Mouse (Mus musculus): ENCODE data around the gene Ccdc103.

Ccdc103 gene

GRCm38 (mm10) chr11:102880585-102881313 is at the start of gene Ccdc103, which contains the start of gene Eftud2:
TSS of gene Ccdc103 (plus strand) at chr11:102881204.
TSS of gene Eftud2 (minus strand) at chr11:102880985.
- peak; percentile 94 for DNase-seq

GRCm38 (mm10) chr11:102832700-102833297 is 48.2 kb upstream of the Ccdc103 start:
- DNase-seq, result no peak

GRCm38 (mm10) chr11:102834219-102834618 is 46.8 kb upstream of the Ccdc103 start:
- peak; percentile 32 for DNase-seq

DNA sequence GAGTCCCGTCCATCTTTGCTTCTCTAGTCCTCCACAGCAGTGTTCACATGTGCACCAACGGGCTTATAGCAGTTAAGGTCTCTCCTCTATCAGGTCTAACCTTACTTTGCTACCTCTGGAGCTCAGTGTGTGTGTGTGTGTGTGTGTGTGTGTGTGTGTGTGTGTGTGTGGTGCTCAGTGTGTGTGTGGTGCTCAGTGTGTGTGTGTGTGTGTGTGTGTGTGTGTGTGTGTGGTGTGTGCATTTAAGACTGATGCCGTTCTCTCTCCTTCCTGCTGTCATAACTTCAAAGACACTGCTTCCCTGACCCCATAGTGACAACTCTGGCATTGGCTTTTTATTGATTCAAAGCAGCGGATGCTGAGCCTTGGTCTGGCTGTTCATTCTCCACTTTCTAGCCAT is 45.5 kb upstream of the Ccdc103 start, which contains the start of gene Higd1b:
Gene Higd1b (plus strand): TSS at position 301 of the 400 bp plus-strand sequence.
- DNase-seq, result no peak

- no peak for DNase-seq
Measured at GRCm38 (mm10) chr11:102836146-102836545, 44.9 kb upstream of the Ccdc103 start.

- DNase-seq, result no peak
Measured at GRCm38 (mm10) chr11:102837385-102837784, 43.6 kb upstream of the Ccdc103 start.

- DNase-seq, result peak; percentile 54
Measured at GRCm38 (mm10) chr11:102838126-102838525, 42.9 kb upstream of the Ccdc103 start.

- no peak for DNase-seq
Measured at GRCm38 (mm10) chr11:102838616-102839150, 42.3 kb upstream of the Ccdc103 start.

- DNase-seq, result no peak
Measured at GRCm38 (mm10) chr11:102845926-102846325, 35.1 kb upstream of the Ccdc103 start.

DNA sequence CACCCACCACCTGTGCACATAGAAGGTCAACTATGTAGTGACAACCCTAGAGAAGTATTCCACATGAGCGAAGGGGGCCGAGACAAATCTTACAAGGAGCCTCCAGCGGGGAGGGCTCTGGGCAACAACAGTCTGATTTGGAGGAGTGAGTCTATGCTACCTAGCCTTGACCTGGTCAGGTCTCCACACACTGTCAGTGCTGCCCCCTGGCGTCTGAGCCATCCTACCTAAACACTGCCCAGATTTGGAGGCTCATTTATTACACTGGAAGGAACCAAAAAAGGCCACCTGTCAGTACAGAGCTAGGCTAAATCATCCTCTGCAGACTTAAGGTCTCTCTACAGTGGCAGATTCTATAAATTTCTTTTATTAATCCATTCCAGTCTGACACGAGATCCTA is 29.1 kb upstream of the Ccdc103 start:
- DNase-seq, result peak; percentile 87

- DNase-seq, result no peak
Measured at GRCm38 (mm10) chr11:102853760-102854159, 27.2 kb upstream of the Ccdc103 start.

- DNase-seq, result no peak
Measured at GRCm38 (mm10) chr11:102855941-102856340, 25.1 kb upstream of the Ccdc103 start.

- no peak for DNase-seq
Measured at GRCm38 (mm10) chr11:102858951-102859350, 22.1 kb upstream of the Ccdc103 start.

GRCm38 (mm10) chr11:102859933-102860332 is 21.1 kb upstream of the Ccdc103 start:
- DNase-seq, result no peak

GRCm38 (mm10) chr11:102864272-102864671 is 16.7 kb upstream of the Ccdc103 start:
- DNase-seq, result peak; percentile 89

- no peak for DNase-seq
Measured at GRCm38 (mm10) chr11:102874801-102875334, 6.1 kb upstream of the Ccdc103 start.

- DNase-seq, result no peak
Measured at GRCm38 (mm10) chr11:102879558-102879957, 1.4 kb upstream of the Ccdc103 start.

DNA sequence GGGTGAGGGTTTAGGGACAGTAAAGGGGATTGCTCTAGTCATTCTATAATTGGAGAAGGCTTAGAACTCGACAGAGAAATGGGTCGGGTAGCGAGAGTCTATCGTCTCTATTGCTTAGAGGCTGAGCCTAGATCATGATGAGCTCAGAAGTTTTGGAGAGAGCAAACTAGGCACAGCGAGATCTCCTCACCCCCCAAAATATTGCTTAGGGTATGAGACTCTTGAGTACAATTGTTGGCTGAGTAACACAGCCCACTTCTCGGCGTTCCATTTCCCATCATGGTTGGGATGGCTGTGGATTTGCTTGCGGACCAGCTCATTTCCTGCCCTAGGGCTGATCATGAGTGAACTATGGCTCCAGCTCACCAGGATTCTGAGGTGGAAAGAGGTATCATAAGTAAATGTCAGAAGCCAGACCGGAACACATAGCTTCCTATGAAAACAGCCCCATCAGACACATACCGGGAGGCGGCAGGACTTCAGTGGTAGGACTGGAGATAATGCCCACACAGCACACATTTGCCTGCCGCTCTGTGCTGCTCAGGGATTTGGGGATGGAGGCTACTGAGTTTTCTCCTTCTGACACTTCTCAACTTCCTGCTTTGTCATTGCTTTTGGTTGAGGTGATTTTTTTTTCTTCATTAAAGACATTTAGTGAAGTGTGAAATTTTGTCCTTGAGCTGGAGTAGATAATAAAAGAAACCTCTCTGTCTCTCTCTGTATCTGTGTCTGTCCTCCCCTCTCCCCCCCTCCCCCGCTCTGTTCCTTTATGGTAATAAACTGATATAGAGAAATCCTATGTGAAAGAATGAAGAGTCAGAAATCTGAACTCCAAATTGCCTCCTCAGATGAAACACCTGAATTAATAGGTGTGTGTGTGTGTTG is 552 bp downstream of the Ccdc103 start:
- no peak for DNase-seq

DNA sequence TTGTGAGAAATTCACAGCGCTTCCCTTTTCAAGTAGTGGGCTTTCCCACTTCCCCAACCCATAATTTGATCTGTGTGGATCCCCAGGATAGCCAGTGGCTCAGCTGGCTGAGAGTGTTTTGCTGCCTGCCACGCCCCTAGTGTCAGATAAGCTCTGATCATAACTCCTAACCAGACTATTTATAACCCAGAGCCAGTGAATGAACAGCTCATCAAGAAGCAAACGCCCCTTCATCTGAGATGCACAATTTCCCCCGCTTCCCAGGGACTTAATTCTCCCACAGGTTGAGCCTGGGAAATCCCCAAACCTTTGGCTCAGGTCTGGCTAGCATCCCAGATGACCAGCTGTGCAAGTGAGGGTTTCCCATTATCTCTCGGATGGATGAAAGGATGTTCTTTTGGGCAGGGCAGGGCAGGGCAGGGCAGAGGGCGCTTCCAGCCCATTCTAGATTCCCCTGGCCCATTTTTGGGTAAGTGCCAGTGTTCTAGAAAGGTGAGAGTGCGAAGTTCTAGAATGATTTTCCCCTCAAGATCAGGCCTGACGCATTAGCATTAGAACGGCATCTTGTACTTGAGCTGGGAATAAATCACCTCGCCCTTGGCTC is 3.7 kb downstream of the Ccdc103 start, which contains the start of gene Fam187a:
Gene Fam187a (plus strand): TSS at position 554 of the 604 bp plus-strand sequence.
- no peak for DNase-seq

GRCm38 (mm10) chr11:102887433-102887832 is 6.4 kb downstream of the Ccdc103 start:
- no peak for DNase-seq

DNA sequence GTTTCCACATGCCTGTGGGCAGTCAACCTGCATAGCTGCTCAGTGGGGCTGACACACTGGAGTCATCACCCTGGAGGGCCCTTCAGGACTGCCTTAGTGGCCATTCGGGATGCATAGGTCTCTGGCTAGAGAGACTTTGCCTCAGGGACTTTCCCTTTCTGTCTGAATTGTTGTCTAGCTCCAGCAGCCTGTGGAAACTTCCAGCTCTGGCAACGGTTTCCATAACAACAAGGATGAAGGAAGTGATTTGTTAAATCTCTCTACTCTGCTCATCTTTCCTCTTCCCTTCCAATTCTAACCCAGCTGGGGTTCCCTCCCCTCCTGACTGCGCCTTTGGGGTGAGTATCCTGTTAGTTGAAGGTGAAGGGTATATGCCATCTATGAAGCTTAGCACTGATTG is 7.1 kb downstream of the Ccdc103 start:
- no peak for DNase-seq

- DNase-seq, result no peak
Measured at GRCm38 (mm10) chr11:102890096-102890495, 9.1 kb downstream of the Ccdc103 start.

Measured in kidney, postnatal 10 days (tissue).